Mouse (Mus musculus) CH12.LX (cell line): Measurements from ENCODE around the gene Rrbp1.

ENCODE experiments used
- CTCF ChIP-seq, 2 experiments: IDR thresholded peaks in 1 of 2; conservative IDR thresholded peaks in 1 of 2; 2 replicates each; pipeline ENCODE4 v1.5.1; 2011 to 2012; ENCODE audit warnings: low read depth in 2 of 2, low read length in 2 of 2, improper control_type of control experiment in 1 of 2, inconsistent platforms in 1 of 2, mild to moderate bottlenecking in 1 of 2, moderate library complexity in 1 of 2
- POLR2A ChIP-seq: IDR thresholded peaks from 2 replicates; pipeline ENCODE4 v1.6.1; 2011; ENCODE audit warnings: low read depth, mild to moderate bottlenecking, improper control_type of control experiment, low read length
- RAD21 ChIP-seq: IDR thresholded peaks from 2 replicates; pipeline ENCODE4 v1.6.1; 2011; ENCODE audit warnings: low read depth, mild to moderate bottlenecking, low read length, improper control_type of control experiment, moderate library complexity
- USF1 ChIP-seq: IDR thresholded peaks from 2 replicates; pipeline ENCODE4 v1.6.1; 2014; ENCODE audit warnings: low read depth, mild to moderate bottlenecking, inconsistent platforms, low read length, improper control_type of control experiment
- ZC3H11A ChIP-seq: IDR thresholded peaks from 2 replicates; pipeline ENCODE4 v1.6.1; 2012; ENCODE audit warnings: low read depth, mild to moderate bottlenecking, inconsistent platforms, low read length, improper control_type of control experiment

DNA sequence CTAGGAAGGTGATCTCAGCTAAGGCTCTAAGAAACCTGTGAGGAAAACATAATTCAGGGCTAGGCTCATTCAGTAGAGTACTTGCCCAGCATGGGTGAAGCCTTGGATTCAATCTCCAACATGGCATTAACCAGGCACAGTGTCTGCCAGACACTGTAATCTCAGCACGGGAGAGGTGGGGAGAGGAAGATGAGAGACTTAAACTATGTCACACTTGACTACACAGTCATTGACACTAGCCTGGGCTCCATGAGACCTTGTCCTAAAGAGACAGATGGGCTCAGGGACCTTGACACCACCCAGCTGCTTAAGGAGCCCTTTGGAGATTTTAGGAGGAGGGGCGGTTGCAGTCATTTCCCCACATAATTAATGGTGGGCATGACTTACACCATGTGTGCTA is 73.2 kb downstream of the Rrbp1 start:
- TF ChIP-seq CTCF (conservative IDR thresholded peaks at IDR 0.05 in 1 of 2, IDR thresholded peaks at IDR 0.05 in 1 of 2; ENCODE audit: low read depth in 2 of 2, low read length in 2 of 2), result no peak
- TF ChIP-seq USF1, result no peak
- TF ChIP-seq ZC3H11A, result no peak
- TF ChIP-seq RAD21, result no peak
- no peak for TF ChIP-seq POLR2A
